8 mouse cellular contexts compared by ENCODE assay signal in the genomic region with DNA sequence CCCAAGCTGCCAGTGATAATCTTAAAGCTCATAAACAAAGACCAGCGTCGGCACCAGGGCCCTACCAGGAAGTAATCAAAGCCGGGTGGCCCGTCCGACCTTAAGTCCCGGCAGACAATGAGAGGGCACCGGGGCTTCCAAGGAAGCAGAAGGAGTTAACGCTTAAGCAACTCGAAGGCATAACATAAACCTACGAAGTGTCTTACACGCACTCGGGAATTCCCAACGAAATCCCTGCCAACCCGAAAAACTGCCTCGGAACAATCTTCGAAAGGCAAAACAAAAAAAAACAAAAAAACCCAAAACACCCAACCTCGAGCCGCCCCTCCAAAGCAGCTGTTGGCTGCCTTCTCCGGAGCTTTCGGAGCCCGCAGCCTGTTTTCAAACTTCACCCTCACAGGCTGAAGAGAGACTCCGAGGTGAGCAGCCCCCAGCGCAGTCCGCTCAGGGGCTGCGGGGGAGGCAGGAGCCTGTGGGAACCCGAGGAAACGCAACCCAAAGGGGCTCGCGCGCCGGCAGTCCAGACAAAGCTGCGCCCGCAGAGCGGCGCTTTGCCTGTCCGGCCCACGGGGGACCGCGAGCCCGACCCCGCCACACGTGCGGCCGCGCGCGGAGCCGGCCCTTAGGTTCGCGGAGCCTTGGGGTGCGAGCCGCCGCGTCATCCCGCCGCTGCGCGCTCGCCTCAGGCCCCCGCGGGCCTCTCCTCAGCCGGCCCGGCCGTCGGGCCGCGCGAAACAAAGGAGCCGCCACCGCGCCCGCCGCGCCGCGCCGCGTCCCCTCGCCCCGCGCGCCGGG. TPM values are rescaled to one million over a fixed set of nuclear protein-coding genes. Genes with fewer than 3 reads are reported as not detected.
DNase-seq lines count a peak whose midpoint lies in the region; ATAC-seq and TF ChIP-seq lines count a peak whose summit lies in the region.

No protein-coding gene starts in this region.

- H3K27me3 ChIP-seq in lung, embryonic 16.5 days (ENCODE audit: control insufficient read depth, insufficient read depth, low read depth, low read length), result no peaks in the 10 kb centered on the region

- H3K4me1 ChIP-seq in cortical plate, adult 2 months (ENCODE audit: control insufficient read depth, insufficient read depth, low read length), result peaks cover 2% of the 10 kb centered on the region
- peaks cover 28% of the 10 kb centered on the region for H3K4me1 ChIP-seq in lung, embryonic 16.5 days (replicated peaks; ENCODE audit: control insufficient read depth, insufficient read depth, low read length)

- no peak for TF ChIP-seq CTCF in cortical plate, adult 2 months (IDR thresholded peaks at IDR 0.05; ENCODE audit: extremely low read depth, insufficient read depth, low read length)

- no peaks in the 10 kb centered on the region for H3K9me3 ChIP-seq in lung, embryonic 16.5 days (ENCODE audit: control insufficient read depth, low read length)

- intact Hi-C loops in gastrocnemius, postnatal 36 days (cut with DNase I), result loop anchor here (2.0 kb wide), 1 partner anchor 79 kb away; no protein-coding TSS in a partner anchor

- ATAC-seq in lung, embryonic 16.5 days (ENCODE audit: low read depth), result peak; percentile 37

- under 1% methylated on average over 50 of the region's 83 CpGs for WGBS in lung, embryonic 16.5 days

- H3K9ac ChIP-seq in lung, embryonic 16.5 days (ENCODE audit: low read length), result peak overlapping the region; percentile 98

- DNase-seq in urinary bladder, adult 18-20 months (ENCODE audit: low spot score in 2 of 2), result peak; percentile 16 to 42
- no peak for DNase-seq in urinary bladder, postnatal 10 days (ENCODE audit: low spot score)
- DNase-seq in gastrocnemius, postnatal 36 days, result peak; percentile 21 to 27
- DNase-seq in kidney, adult 11 months, result peak; percentile 44
- DNase-seq in right cerebral cortex, postnatal 14 days, result peak; percentile 33
- no peak for DNase-seq in c-Kit-positive CD71-positive TER-119-positive erythroid progenitor cells, embryonic 14.5 days (ENCODE audit: low spot score)

- TF ChIP-seq POLR2A in cortical plate, adult 2 months (IDR thresholded peaks at IDR 0.05; ENCODE audit: extremely low read depth, insufficient read depth, low read length), result no peak

- H3K36me3 ChIP-seq in lung, embryonic 16.5 days (ENCODE audit: control insufficient read depth, insufficient read depth, low read length), result no peaks in the 10 kb centered on the region

- H3K4me3 ChIP-seq in cortical plate, adult 2 months (ENCODE audit: insufficient read depth, low read length), result peak overlapping the region; percentile 42
- H3K4me3 ChIP-seq in lung, embryonic 16.5 days (ENCODE audit: low read length), result peak overlapping the region; percentile 71

- H3K4me2 ChIP-seq in lung, embryonic 16.5 days (ENCODE audit: low read depth, low read length), result peak overlapping the region; percentile 64

- peak overlapping the region; percentile 48; the same call in 1 of the 2 replicates for H3K27ac ChIP-seq in cortical plate, adult 2 months (ENCODE audit: insufficient read depth, low read length)
- peak overlapping the region; percentile 82 for H3K27ac ChIP-seq in lung, embryonic 16.5 days (ENCODE audit: low read length)

RNA-seq across cellular contexts. Expression of a gene that starts 0.9 kb away (rescaled TPM):
- 26.7 and 30.6 TPM in 2 replicates for polyA plus RNA-seq in cortical plate, adult 2 months (2012; rRNA removed)
- 10 to 100 TPM; 13.2 to 15.4 TPM for total RNA-seq in gastrocnemius, postnatal 36 days (2021)
- 57.9 and 64.6 TPM in 2 replicates for polyA plus RNA-seq in lung, embryonic 16.5 days (2015; fragmentation: Nextera tagmentation; extraction: Ambion mirVana)

Comparison
In these comparisons a context has a peak if more than half of its experiments do, and no peak if none do; other contexts are left out.
1. DNase-seq: peak in urinary bladder, adult 18-20 months (2 of 2), gastrocnemius, postnatal 36 days (2 of 2), kidney, adult 11 months (single experiment) and right cerebral cortex, postnatal 14 days (single experiment); none in urinary bladder, postnatal 10 days (single experiment) and c-Kit-positive CD71-positive TER-119-positive erythroid progenitor cells, embryonic 14.5 days (single experiment).